In the genomic region with DNA sequence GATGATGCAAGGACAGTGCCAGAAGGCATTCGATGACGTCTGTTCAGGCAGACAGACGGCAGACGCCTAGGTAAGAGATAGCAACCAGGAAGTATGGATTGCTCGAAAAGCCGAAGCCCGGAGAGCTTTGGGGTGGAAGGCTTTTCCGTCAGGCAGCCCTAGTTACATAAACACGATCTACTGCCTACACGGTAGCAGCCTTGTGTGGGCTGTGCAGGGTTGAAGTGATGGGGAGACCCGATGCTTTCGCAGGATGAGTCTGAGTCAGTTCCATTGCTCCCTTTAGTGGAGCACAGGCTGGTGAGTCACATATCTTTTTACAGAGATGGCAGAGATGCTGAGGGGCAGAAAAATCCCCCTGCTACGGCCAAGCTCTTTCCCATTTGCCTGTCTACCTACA, we compare ENCODE assay signal across 26 mouse cellular contexts. TPM values are rescaled to one million over a fixed set of nuclear protein-coding genes. Genes with fewer than 3 reads are reported as not detected.
DNase-seq lines count a peak whose midpoint lies in the region; ATAC-seq lines count a peak whose summit lies in the region.
"Had no signal": no experiment of that assay in that cellular context is flagged by ENCODE, and none has a peak within 500 bp of the region (broad histone marks: within the 10 kb centered on the region; RNA-seq: fewer than 3 reads in every experiment).

No protein-coding gene starts in this region.

- H3K4me2 ChIP-seq in heart, embryonic 14.5 days (ENCODE audit: low read length): 0 out of 2 replicates have a peak overlapping the region, but pooled peaks have one; percentile 23
- H3K4me2 ChIP-seq: embryonic facial prominence, embryonic 13.5 days; liver, embryonic 12.5 days; lung, embryonic 14.5 days had no signal

- no peak for DNase-seq in heart, embryonic 10.5 days (ENCODE audit: low spot score)
- DNase-seq in right cerebral cortex, adult 2 months (ENCODE audit: low spot score in 2 of 2): peak; percentile 48 to 63
- no peak for DNase-seq in right cerebral cortex, postnatal 14 days
- DNase-seq in left cerebral cortex, postnatal 25 days (ENCODE audit: low spot score in 2 of 2): peak; percentile 22 to 86
- peak; percentile 13 for DNase-seq in yolk sac, embryonic 10.5 days (ENCODE audit: low spot score)
- no peak for DNase-seq in ovary, postnatal 36 days (ENCODE audit: low spot score)
- DNase-seq: adrenal gland, adult 2 months; cerebellum, adult 11-12 months; forebrain, postnatal 0 days; gastrocnemius, postnatal 14 days; heart, adult 2 months; kidney, adult 11 months; lung, embryonic 14.5 days; midbrain, embryonic 14.5 days; thymus, adult 18-20 months had no signal

- no peak overlapping the region for H3K9ac ChIP-seq in heart, embryonic 14.5 days (ENCODE audit: low read length)
- H3K9ac ChIP-seq: embryonic facial prominence, embryonic 13.5 days; forebrain, postnatal 0 days; liver, embryonic 12.5 days; lung, embryonic 14.5 days had no signal

- intact Hi-C loops in left cerebral cortex, postnatal 25 days (cut with DNase I): no loop called here

- H3K27ac ChIP-seq in heart, embryonic 14.5 days (replicated peaks in 1 of 2; ENCODE audit: control insufficient read depth in 1 of 2, insufficient read depth in 1 of 2, low read depth in 2 of 2, low read length in 2 of 2): no peak overlapping the region
- H3K27ac ChIP-seq in heart, embryonic 10.5 days: no peak overlapping the region
- H3K27ac ChIP-seq: embryonic facial prominence, embryonic 13.5 days; heart, adult 2 months; kidney, postnatal 0 days; liver, embryonic 12.5 days had no signal

- 56% methylated on average over 13 of the region's 13 CpGs for WGBS in heart, embryonic 14.5 days
- WGBS in heart, embryonic 10.5 days: 62% methylated on average over 13 of the region's 13 CpGs

- no peak overlapping the region for H3K4me3 ChIP-seq in heart, embryonic 14.5 days (ENCODE audit: control insufficient read depth in 1 of 2, insufficient read depth in 1 of 2, low read depth in 1 of 2, low read length in 2 of 2)
- H3K4me3 ChIP-seq in heart, embryonic 10.5 days: no peak overlapping the region
- H3K4me3 ChIP-seq: embryonic facial prominence, embryonic 13.5 days; heart, adult 2 months; liver, embryonic 12.5 days had no signal

- H3K9me3 ChIP-seq in heart, embryonic 14.5 days (ENCODE audit: control insufficient read depth, low read length): peaks cover 10% of the 10 kb centered on the region
- no peaks in the 10 kb centered on the region for H3K9me3 ChIP-seq in heart, embryonic 10.5 days
- H3K9me3 ChIP-seq: embryonic facial prominence, embryonic 13.5 days had no signal

- H3K4me1 ChIP-seq in heart, embryonic 14.5 days (ENCODE audit: control insufficient read depth in 2 of 2, insufficient read depth in 2 of 2, low read length in 2 of 2): no peaks in the 10 kb centered on the region; a peak in 1 of 4 replicates
- H3K4me1 ChIP-seq in heart, embryonic 10.5 days: no peaks in the 10 kb centered on the region
- H3K4me1 ChIP-seq: embryonic facial prominence, embryonic 13.5 days; liver, embryonic 12.5 days had no signal

- H3K36me3 ChIP-seq in heart, embryonic 14.5 days (ENCODE audit: control insufficient read depth, insufficient read depth, low read length): no peaks in the 10 kb centered on the region
- H3K36me3 ChIP-seq in heart, embryonic 10.5 days: no peaks in the 10 kb centered on the region
- H3K36me3 ChIP-seq: embryonic facial prominence, embryonic 13.5 days; liver, embryonic 12.5 days had no signal

- ATAC-seq in heart, embryonic 14.5 days (ENCODE audit: insufficient number of reproducible peaks, insufficient read depth, low FRiP score, low read depth): no peak
- no peak for ATAC-seq in cerebellum, adult (ENCODE audit: insufficient number of reproducible peaks, low FRiP score, low TSS enrichment)
- ATAC-seq: forebrain, postnatal 0 days; hindbrain, embryonic 16.5 days; liver, embryonic 12.5 days had no signal

- no peaks in the 10 kb centered on the region for H3K27me3 ChIP-seq in heart, embryonic 14.5 days (ENCODE audit: control insufficient read depth, insufficient read depth, low read length)
- no peaks in the 10 kb centered on the region for H3K27me3 ChIP-seq in heart, embryonic 10.5 days (ENCODE audit: insufficient read depth, poor library complexity, severe bottlenecking)
- H3K27me3 ChIP-seq: liver, embryonic 12.5 days had no signal

RNA-seq across cellular contexts. Expression of a gene that starts 0.5 kb away (rescaled TPM):
- polyA plus RNA-seq in heart, embryonic 14.5 days (2014; fragmentation: Nextera tagmentation; extraction: Ambion mirVana): 0.30 and 0.32 TPM in 2 replicates
- 0.25 and 0.38 TPM in 2 replicates for polyA plus RNA-seq in heart, embryonic 10.5 days (2016; fragmentation: Nextera tagmentation; extraction: Ambion mirVana)
- total RNA-seq in left cerebral cortex, postnatal 25 days (2021): 1 to 10 TPM; 2.6 to 3.0 TPM
- total RNA-seq: adrenal gland, adult 2 months; forebrain, postnatal 0 days; gastrocnemius, postnatal 14 days; neutrophil, adult 5-6 weeks had no signal
- polyA plus RNA-seq: adrenal gland, adult 2 months; embryonic facial prominence, embryonic 13.5 days; forebrain, postnatal 0 days; heart, adult 2 months; hindbrain, embryonic 16.5 days; kidney, postnatal 0 days; liver, embryonic 12.5 days; lung, embryonic 14.5 days; midbrain, embryonic 14.5 days had no signal

RNA-seq across cellular contexts. Expression of a gene that starts 29.4 kb away (rescaled TPM):
- polyA plus RNA-seq in heart, embryonic 14.5 days (2014; fragmentation: Nextera tagmentation; extraction: Ambion mirVana): not detected in 2 replicates
- polyA plus RNA-seq in heart, embryonic 10.5 days (2016; fragmentation: Nextera tagmentation; extraction: Ambion mirVana): not detected in 2 replicates
- total RNA-seq in left cerebral cortex, postnatal 25 days (2021): not detected
- total RNA-seq: adrenal gland, adult 2 months; common myeloid progenitor, adult 5-6 weeks; forebrain, postnatal 0 days; gastrocnemius, postnatal 14 days; heart, adult 2 months; heart, postnatal 25 days; neutrophil, adult 5-6 weeks had no signal
- polyA plus RNA-seq: adrenal gland, adult 2 months; embryonic facial prominence, embryonic 13.5 days; forebrain, postnatal 0 days; heart, adult 2 months; hindbrain, embryonic 16.5 days; kidney, postnatal 0 days; limb, embryonic 11.5 days; liver, embryonic 12.5 days; lung, embryonic 14.5 days; midbrain, embryonic 14.5 days; urinary bladder, adult 2 months had no signal

Comparison
In these comparisons a context has a peak if more than half of its experiments do, and no peak if none do; other contexts are left out.
1. DNase-seq: peak in right cerebral cortex, adult 2 months (2 of 2), left cerebral cortex, postnatal 25 days (2 of 2) and yolk sac, embryonic 10.5 days (single experiment); none in heart, embryonic 10.5 days (single experiment), right cerebral cortex, postnatal 14 days (single experiment) and ovary, postnatal 36 days (single experiment).